Mouse (Mus musculus) lung, adult 2 months (tissue): ENCODE measurements around the gene Eva1c. TPM values are rescaled to one million over a fixed set of nuclear protein-coding genes. Genes with fewer than 3 reads are reported as not detected.

Experiments used
- DNase-seq: peaks from one replicate; pipeline ENCODE4 v3.0.0; 2022
- H3K4me1 ChIP-seq: fragments of 200-500 bp; 2 replicates; pipeline ENCODE4 v1.6.1; 2011; ENCODE audit warnings: low read length; ENCODE audit not compliant: control insufficient read depth, insufficient read depth
- H3K4me3 ChIP-seq: fragments of 200-500 bp; replicated peaks from 2 replicates; pipeline ENCODE3; 2011; ENCODE audit warnings: low read depth, mild to moderate bottlenecking, control low read depth, low read length; ENCODE audit errors: extremely low read depth
- CTCF ChIP-seq: fragments of 200-500 bp; IDR thresholded peaks from 2 replicates; pipeline ENCODE4 v1.5.1; 2011; ENCODE audit warnings: mild to moderate bottlenecking, low read length, control low read depth; ENCODE audit not compliant: insufficient read depth
- POLR2A ChIP-seq: fragments of 200-500 bp; IDR thresholded peaks from 2 replicates; pipeline ENCODE4 v1.6.1; 2011; ENCODE audit warnings: low read depth, mild to moderate bottlenecking, control low read depth, low read length, borderline replicate concordance; ENCODE audit errors: extremely low read depth
- WGBS: fragments of 180-500 bp; shearing (Covaris S2); methylation state at CpG from one replicate; pipeline ENCODE4 v1.1.7; 2018; 5-methylcytosine and 5-hydroxymethylcytosine counted together
- polyA plus RNA-seq: library from polyadenylated mRNA; depleted of rRNA; stranded (reverse); fragments of >200 nt; gene quantifications from 2 replicates; pipeline ENCODE4 v1.2.3, GENCODE M21; 2012

The Eva1c gene
- polyA plus RNA-seq, 1 experiment, result 8.9 TPM

GRCm38 (mm10) chr16:90925461-90925860 lies 98.9 kb downstream of the Eva1c start:
- H3K4me3 ChIP-seq, result no peak overlapping the region
- H3K4me1 ChIP-seq, result no peaks in the 10 kb centered on the region
- peak; percentile 60 for DNase-seq
- peak; percentile 92 for TF ChIP-seq CTCF
- no peak for TF ChIP-seq POLR2A
- 19% methylated on average over 5 of the region's 5 CpGs for WGBS

GRCm38 (mm10) chr16:90927446-90927845 lies 100.9 kb downstream of the Eva1c start:
- TF ChIP-seq CTCF (no peak), POLR2A (no peak)
- WGBS, result 68% methylated on average over 4 of the region's 4 CpGs
- Histone ChIP-seq H3K4me1 (no peaks in the 10 kb centered on the region), H3K4me3 (no peak overlapping the region)
- no peak for DNase-seq

GRCm38 (mm10) chr16:90933534-90934176 lies 107.1 kb downstream of the Eva1c start:
- Histone ChIP-seq H3K4me1 (peaks cover 3% of the 10 kb centered on the region; the same call in 1 of the 2 replicates), H3K4me3 (peak overlapping the region; percentile 68)
- WGBS, result 25% methylated on average over 13 of the region's 13 CpGs
- TF ChIP-seq CTCF, result no peak
- no peak for TF ChIP-seq POLR2A
- DNase-seq, result no peak

- WGBS, result under 1% methylated on average over 38 of the region's 38 CpGs
- no peak for TF ChIP-seq CTCF
- TF ChIP-seq POLR2A, result no peak
- no peak for DNase-seq
- Histone ChIP-seq H3K4me1 (peaks cover 3% of the 10 kb centered on the region; the same call in 1 of the 2 replicates), H3K4me3 (peak overlapping the region; percentile 68)
Measured at GRCm38 (mm10) chr16:90934193-90934686, 107.7 kb downstream of the Eva1c start.

GRCm38 (mm10) chr16:90934687-90935328 lies 108.3 kb downstream of the Eva1c start, which contains the start of gene Cfap298:
Gene Cfap298 (minus strand): TSS chr16:90935114.
- peak within 1 kb of the TSS; percentile 68 for H3K4me3 ChIP-seq
- H3K4me1 ChIP-seq, result peaks cover 3% of the 10 kb centered on the region; the same call in 1 of the 2 replicates
- TF ChIP-seq CTCF (no peak), POLR2A (peak; percentile 60; the same call in 1 of the 2 replicates)
- WGBS, result under 1% methylated on average over 56 of the region's 56 CpGs
- peak; percentile 93 for DNase-seq

- WGBS, result 82% methylated on average over 7 of the region's 7 CpGs
- Histone ChIP-seq H3K4me1 (no peaks in the 10 kb centered on the region), H3K4me3 (no peak overlapping the region)
- DNase-seq, result no peak
- TF ChIP-seq CTCF, result no peak
- TF ChIP-seq POLR2A, result no peak
Measured at GRCm38 (mm10) chr16:90941246-90941645, 114.7 kb downstream of the Eva1c start.

- TF ChIP-seq CTCF (no peak), POLR2A (no peak)
- 85% methylated on average over 8 of the region's 8 CpGs for WGBS
- H3K4me1 ChIP-seq, result no peaks in the 10 kb centered on the region
- DNase-seq, result no peak
- no peak overlapping the region for H3K4me3 ChIP-seq
Measured at GRCm38 (mm10) chr16:90946977-90947376, 120.5 kb downstream of the Eva1c start.

- Histone ChIP-seq H3K4me3 (no peak overlapping the region), H3K4me1 (no peaks in the 10 kb centered on the region)
- 55% methylated on average over 17 of the region's 17 CpGs for WGBS
- TF ChIP-seq POLR2A, result no peak
- peak; percentile 39; the same call in 1 of the 2 replicates for TF ChIP-seq CTCF
- DNase-seq, result peak; percentile 29
Measured at GRCm38 (mm10) chr16:90950354-90950963, 123.9 kb downstream of the Eva1c start.

GRCm38 (mm10) chr16:90953147-90953546 lies 126.6 kb downstream of the Eva1c start:
- TF ChIP-seq POLR2A (no peak), CTCF (no peak)
- DNase-seq, result no peak
- WGBS, result 88% methylated on average over 9 of the region's 9 CpGs
- Histone ChIP-seq H3K4me1 (no peaks in the 10 kb centered on the region), H3K4me3 (no peak overlapping the region)
